Mouse (Mus musculus): Measurements from ENCODE around the gene Sugct. TPM values are rescaled to one million over a fixed set of nuclear protein-coding genes. Genes with fewer than 3 reads are reported as not detected.

Gene Sugct
- total RNA-seq, 1 experiment = 0.80 TPM

- TF ChIP-seq MAFK (IDR thresholded peaks at IDR 0.05; ENCODE audit: insufficient read depth, low read depth, low read length) (peak; percentile 51; the same call in 1 of the 2 replicates), ZC3H11A (IDR thresholded peaks at IDR 0.05; ENCODE audit: borderline replicate concordance, low read depth, low read length) (no peak), HCFC1 (IDR thresholded peaks at IDR 0.05; ENCODE audit: borderline replicate concordance, insufficient read depth, low read length) (no peak)
- in situ Hi-C loops (cut with MboI; ENCODE audit: low sequenced_read_pairs in 2 of 2, unreplicated experiment in 2 of 2) = no loop called here
These were observed 883.1 kb downstream of the Sugct start for GRCm38 (mm10) chr13:16812268-16812667.

More at GRCm38 (mm10) chr13:16812268-16812667, 883.1 kb downstream of the Sugct start:
- Histone ChIP-seq H3K4me1 (ENCODE audit: control insufficient read depth in 2 of 2, insufficient read depth in 2 of 2, low read length in 2 of 2, poor library complexity in 1 of 2) (no peaks in the 10 kb centered on the region), H3K36me3 (ENCODE audit: control insufficient read depth, insufficient read depth, low read length, poor library complexity, severe bottlenecking) (no peaks in the 10 kb centered on the region; the same call in 1 of the 2 replicates), H3K9me3 (ENCODE audit: control insufficient read depth, insufficient read depth, low read depth, low read length) (no peaks in the 10 kb centered on the region), H3K27ac (ENCODE audit: insufficient read depth, low read depth, low read length, poor library complexity, severe bottlenecking) (no peak overlapping the region), H3K9ac (ENCODE audit: insufficient read depth, low read depth, low read length, poor library complexity, severe bottlenecking) (no peak overlapping the region), H3K4me3 (ENCODE audit: insufficient read depth in 1 of 2, low read depth in 1 of 2, low read length in 2 of 2, poor library complexity in 1 of 2, severe bottlenecking in 1 of 2) (no peak overlapping the region)
- DNase-seq (ENCODE audit: low read depth, low spot score) = no peak

Other genes with a start within 250 kb of the Sugct start
- 8.5 and 11.5 TPM in 2 replicates for gene Mplkip, start 361 bp downstream of the Sugct start, total RNA-seq (2012; rRNA removed)
- gene Cdk13, start 109.5 kb upstream of the Sugct start, total RNA-seq (2012; rRNA removed) = 41.9 and 50.7 TPM in 2 replicates
- 56.4 and 69.1 TPM in 2 replicates for gene Rala, start 248.7 kb upstream of the Sugct start, total RNA-seq (2012; rRNA removed)